Mouse (Mus musculus) heart, adult 2 months (tissue): ENCODE measurements at regions not wholly inside any gene's neighbourhood (a gene's known extent, or its start where the extent isn't known, plus 50 kb on each side); places are given as distances from the start of the nearest gene placed in this dataset.

ENCODE experiments used
- CTCF ChIP-seq: fragments of 200-600 bp; IDR thresholded peaks from 2 replicates; pipeline ENCODE4 v1.8.1; 2022; ENCODE audit warnings: antibody characterized with exemption, mild to moderate bottlenecking, moderate library complexity
- EP300 ChIP-seq: fragments of 200-500 bp; IDR thresholded peaks from 2 replicates; pipeline ENCODE4 v1.6.1; 2011; ENCODE audit warnings: low read depth, low read length, control low read depth; ENCODE audit not compliant: insufficient read depth
- POLR2A ChIP-seq: fragments of 200-500 bp; IDR thresholded peaks from 2 replicates; pipeline ENCODE4 v1.6.1; 2011; ENCODE audit warnings: mild to moderate bottlenecking, low read depth, low read length, control low read depth; ENCODE audit not compliant: insufficient read depth

- TF ChIP-seq CTCF (no peak), POLR2A (no peak), EP300 (no peak)
Measured at GRCm38 (mm10) chr6:51693984-51694383, 170.3 kb downstream of the Snx10 start.
